Mouse (Mus musculus) limb, embryonic 14.5 days (tissue): ENCODE data around the gene Eddm3b. TPM values are rescaled to one million over a fixed set of nuclear protein-coding genes. Genes with fewer than 3 reads are reported as not detected.
A peak's percentile ranks its signal among the peaks of the same experiment; 100 is the strongest.

Source experiments
- ATAC-seq: fragments of 200-750 bp; cut with Nextera tagmentation; 2 replicates; pipeline ENCODE4 v1.8.0; 2017; ENCODE audit warnings: low read depth, moderate number of reproducible peaks, moderate TSS enrichment; ENCODE audit not compliant: low FRiP score
- DNase-seq: peaks from one replicate; pipeline ENCODE4 v3.0.0-alpha.2; 2015; ENCODE audit warnings: low spot score
- H3K27ac ChIP-seq: fragments of 300-500 bp; sonication (generic); replicated peaks from 2 replicates; pipeline ENCODE4 v1.5.1; 2014; ENCODE audit warnings: low read depth, mild to moderate bottlenecking, low read length, moderate library complexity, mixed read lengths
- H3K27me3 ChIP-seq: fragments of 300-500 bp; sonication (generic); 2 replicates; pipeline ENCODE4 v1.6.1; 2014; ENCODE audit warnings: low read length, mixed read lengths; ENCODE audit not compliant: control insufficient read depth, insufficient read depth
- H3K36me3 ChIP-seq: fragments of 300-500 bp; sonication (generic); 2 replicates; pipeline ENCODE4 v1.6.1; 2014; ENCODE audit warnings: mild to moderate bottlenecking, low read length, moderate library complexity, mixed read lengths; ENCODE audit not compliant: control insufficient read depth, insufficient read depth
- H3K4me1 ChIP-seq: fragments of 300-500 bp; sonication (generic); 2 replicates; pipeline ENCODE4 v1.6.1; 2014; ENCODE audit warnings: antibody characterized with exemption, low read length, mixed read lengths; ENCODE audit not compliant: control insufficient read depth, insufficient read depth
- H3K4me2 ChIP-seq: fragments of 300-500 bp; sonication (generic); replicated peaks from 2 replicates; pipeline ENCODE4 v1.6.1; 2014; ENCODE audit warnings: low read depth, mild to moderate bottlenecking, low read length, moderate library complexity; ENCODE audit not compliant: severe bottlenecking
- H3K4me3 ChIP-seq: fragments of 300-500 bp; sonication (generic); replicated peaks from 2 replicates; pipeline ENCODE4 v1.5.1; 2014; ENCODE audit warnings: low read length
- H3K9ac ChIP-seq: fragments of 300-500 bp; sonication (generic); 2 replicates; pipeline ENCODE4 v1.6.1; 2014; ENCODE audit warnings: mild to moderate bottlenecking, low read depth, low read length, moderate library complexity; ENCODE audit not compliant: severe bottlenecking
- H3K9me3 ChIP-seq: fragments of 300-500 bp; sonication (generic); 2 replicates; pipeline ENCODE4 v1.6.1; 2016; ENCODE audit warnings: low read length; ENCODE audit not compliant: control insufficient read depth
- POLR2A ChIP-seq: fragments of 200-500 bp; IDR thresholded peaks from 2 replicates; pipeline ENCODE4 v1.8.0; 2012; ENCODE audit warnings: inconsistent platforms, mild to moderate bottlenecking, moderate library complexity, borderline replicate concordance; ENCODE audit not compliant: insufficient read depth, insufficient read length; ENCODE audit errors: extremely low read depth
- WGBS: fragments of 180-500 bp; shearing (Covaris S2); extraction: QIAGEN DNeasy Blood & Tissue Kit; methylation state at CpG from one replicate; pipeline ENCODE4 v1.1.7; 2014; 5-methylcytosine and 5-hydroxymethylcytosine counted together
- polyA plus RNA-seq, 2 experiments: library from polyadenylated mRNA; depleted of rRNA in 1 of 2; stranded (reverse) in 1 of 2; unstranded in 1 of 2; fragments of >200 nt; fragmentation: Nextera tagmentation in 1 of 2; extraction: Ambion mirVana in 1 of 2; gene quantifications; 2 replicates each; pipeline versions ENCODE4 v1.2.1 to v1.2.3; 2012 to 2014

Gene Eddm3b
- polyA plus RNA-seq, 2 experiments: 0.04 TPM; not detected in 1

- H3K36me3 ChIP-seq: no peaks in the 10 kb centered on the region
- WGBS: 7% methylated on average over 33 of the region's 33 CpGs
- peak within 1 kb of the TSS; percentile 66 for H3K4me3 ChIP-seq
- H3K27ac ChIP-seq: peak within 1 kb of the TSS; percentile 83
- peak within 1 kb of the TSS; percentile 69 for H3K4me2 ChIP-seq
- H3K9ac ChIP-seq: peak within 1 kb of the TSS; percentile 67
- H3K4me1 ChIP-seq: no peaks in the 10 kb centered on the region
- no peaks in the 10 kb centered on the region for H3K9me3 ChIP-seq
- no peaks in the 10 kb centered on the region for H3K27me3 ChIP-seq
- DNase-seq (peak; percentile 76), ATAC-seq (peak; percentile 53)
- no peak for TF ChIP-seq POLR2A
Measured at GRCm38 (mm10) chr14:51090921-51091900, 23.0 kb upstream of the Eddm3b start, which contains the start of the genes Rnase4 and Ang. Gene Rnase4, plus strand, starts transcription at chr14:51091077. Gene Ang, plus strand, starts transcription at chr14:51091150.

- no peak for TF ChIP-seq POLR2A
- WGBS: 54% methylated on average over 8 of the region's 8 CpGs
- ATAC-seq: no peak
Measured at GRCm38 (mm10) chr14:51092073-51092620, 22.1 kb upstream of the Eddm3b start.

GRCm38 (mm10) chr14:51093496-51093895 lies 20.7 kb upstream of the Eddm3b start:
- WGBS: 20% methylated on average over 3 of the region's 3 CpGs
- Histone ChIP-seq H3K9ac (no peak overlapping the region), H3K27ac (no peak overlapping the region), H3K4me3 (no peak overlapping the region), H3K27me3 (no peaks in the 10 kb centered on the region), H3K9me3 (no peaks in the 10 kb centered on the region), H3K36me3 (no peaks in the 10 kb centered on the region), H3K4me1 (no peaks in the 10 kb centered on the region), H3K4me2 (no peak overlapping the region)
- TF ChIP-seq POLR2A: no peak
- DNase-seq (no peak), ATAC-seq (no peak)

More at GRCm38 (mm10) chr14:51092073-51092620, 22.1 kb upstream of the Eddm3b start:
- no peak for DNase-seq
- Histone ChIP-seq H3K9ac (no peak overlapping the region), H3K9me3 (no peaks in the 10 kb centered on the region), H3K36me3 (no peaks in the 10 kb centered on the region), H3K27ac (no peak overlapping the region), H3K4me3 (peak overlapping the region; percentile 66), H3K4me2 (peak overlapping the region; percentile 69; the same call in 1 of the 2 replicates), H3K4me1 (no peaks in the 10 kb centered on the region), H3K27me3 (no peaks in the 10 kb centered on the region)

GRCm38 (mm10) chr14:51094096-51094875 lies 19.9 kb upstream of the Eddm3b start:
- Histone ChIP-seq H3K4me1 (no peaks in the 10 kb centered on the region), H3K27me3 (no peaks in the 10 kb centered on the region), H3K36me3 (no peaks in the 10 kb centered on the region), H3K4me3 (no peak overlapping the region), H3K9me3 (no peaks in the 10 kb centered on the region), H3K27ac (no peak overlapping the region), H3K4me2 (no peak overlapping the region), H3K9ac (no peak overlapping the region)
- 73% methylated on average over 5 of the region's 5 CpGs for WGBS
- DNase-seq (no peak), ATAC-seq (no peak)
- no peak for TF ChIP-seq POLR2A

GRCm38 (mm10) chr14:51094921-51095320 lies 19.3 kb upstream of the Eddm3b start:
- DNase-seq (no peak), ATAC-seq (no peak)
- Histone ChIP-seq H3K9me3 (no peaks in the 10 kb centered on the region), H3K4me3 (no peak overlapping the region), H3K4me1 (no peaks in the 10 kb centered on the region), H3K27ac (no peak overlapping the region), H3K4me2 (no peak overlapping the region), H3K27me3 (no peaks in the 10 kb centered on the region), H3K9ac (no peak overlapping the region), H3K36me3 (no peaks in the 10 kb centered on the region)
- no peak for TF ChIP-seq POLR2A
- 71% methylated on average over 8 of the region's 9 CpGs for WGBS
